Mouse (Mus musculus) skeletal muscle tissue, postnatal 0 days (tissue): ENCODE measurements around the gene 4930430F08Rik. TPM values are rescaled to one million over a fixed set of nuclear protein-coding genes. Genes with fewer than 3 reads are reported as not detected.

ENCODE experiments used
- polyA plus RNA-seq: library from polyadenylated mRNA; unstranded; fragments of >200 nt; fragmentation: Nextera tagmentation; extraction: Ambion mirVana; gene quantifications from 2 replicates; pipeline ENCODE4 v1.2.1, GENCODE M21; 2015

Gene 4930430F08Rik
- 5.0 and 5.7 TPM in 2 replicates for polyA plus RNA-seq

DNA sequence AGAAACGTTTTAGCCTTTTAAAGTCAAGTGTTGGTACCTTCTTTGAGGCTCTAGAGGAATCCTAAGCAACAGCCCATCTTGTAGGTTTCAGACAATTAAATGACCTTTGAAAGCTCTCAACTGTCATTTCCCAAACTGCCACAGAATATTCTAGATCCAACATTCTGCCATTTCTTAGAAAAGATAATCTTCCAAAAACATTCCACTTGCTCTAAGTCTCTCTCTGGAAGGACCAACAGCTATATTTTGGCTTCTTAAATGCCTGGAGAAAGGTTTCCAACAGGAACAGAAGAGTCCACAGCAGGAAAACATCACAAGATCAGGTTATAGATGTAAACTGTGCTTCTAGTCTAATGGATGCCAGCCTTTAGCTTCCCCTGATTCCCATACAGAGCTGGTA lies at the start of gene 4930430F08Rik, which contains the start of gene 1700017N19Rik:
Gene 4930430F08Rik (minus strand): TSS at position 101 of the 400 bp plus-strand sequence.
Gene 1700017N19Rik (plus strand): TSS at position 162 of the 400 bp plus-strand sequence.

Other genes with a start within 250 kb of the 4930430F08Rik start
- gene Gm4302, start 249.6 kb downstream of the 4930430F08Rik start, polyA plus RNA-seq = not detected in 2 replicates
- gene Gm4303, start 244.5 kb downstream of the 4930430F08Rik start, polyA plus RNA-seq = not detected in 2 replicates
- gene Gm4305, start 239.3 kb downstream of the 4930430F08Rik start, polyA plus RNA-seq = not detected in 2 replicates
- not detected in 2 replicates for gene Gm4307, start 229.1 kb downstream of the 4930430F08Rik start, polyA plus RNA-seq
- not detected in 2 replicates for gene Gm4312, start 207.9 kb downstream of the 4930430F08Rik start, polyA plus RNA-seq
- gene Tmtc3, start 103.1 kb downstream of the 4930430F08Rik start, polyA plus RNA-seq = 5.5 and 6.0 TPM in 2 replicates
- gene Cep290, start 102.9 kb downstream of the 4930430F08Rik start, polyA plus RNA-seq = 1.3 TPM in 2 replicates
- gene 1700017N19Rik, start 61 bp upstream of the 4930430F08Rik start, polyA plus RNA-seq = not detected in 2 replicates